Mouse (Mus musculus): ENCODE results near the gene Ascl4.
A peak's percentile ranks its signal among the peaks of the same experiment; 100 is the strongest.

Ascl4 gene

DNA sequence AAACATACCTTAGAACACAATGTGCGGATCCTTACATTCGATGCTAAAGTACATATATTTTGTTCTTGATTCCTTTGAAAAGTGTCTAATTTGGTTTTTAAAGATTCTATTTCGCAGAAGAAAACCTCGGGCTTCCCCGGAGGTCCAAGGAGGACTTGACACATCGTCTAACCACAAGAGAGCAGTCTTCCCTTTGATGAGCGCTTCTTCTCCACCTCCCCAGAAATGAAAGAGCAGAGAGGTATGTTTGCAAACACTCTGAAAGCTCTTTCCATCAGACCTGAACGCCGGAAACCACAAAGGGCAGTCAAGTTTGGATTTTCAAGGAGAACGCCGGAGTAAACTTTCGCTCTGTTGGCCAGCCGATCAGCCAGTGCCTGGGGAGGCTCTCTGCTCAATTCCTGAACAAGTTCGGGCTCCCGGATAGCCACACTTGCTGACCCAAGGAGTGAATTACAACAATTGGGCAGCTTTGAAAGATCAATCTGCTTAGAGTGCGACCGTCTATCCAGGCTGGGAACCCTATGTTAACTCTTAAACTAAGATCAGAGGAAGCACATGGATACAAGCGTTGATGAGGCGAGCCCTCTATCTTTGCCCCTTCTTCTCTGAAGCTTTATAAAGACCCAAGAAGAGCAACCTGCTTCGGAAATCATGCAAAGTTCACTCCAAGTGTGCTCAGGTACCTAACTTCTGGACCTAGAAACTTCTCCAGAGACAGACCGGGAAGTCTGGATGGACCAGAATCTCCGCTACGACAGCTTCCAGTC, at the start of gene Ascl4:
Gene Ascl4, plus strand, starts transcription at position 6 of the 770 bp plus-strand sequence.
- DNase-seq (ENCODE audit: low read depth): peak; percentile 68

DNA sequence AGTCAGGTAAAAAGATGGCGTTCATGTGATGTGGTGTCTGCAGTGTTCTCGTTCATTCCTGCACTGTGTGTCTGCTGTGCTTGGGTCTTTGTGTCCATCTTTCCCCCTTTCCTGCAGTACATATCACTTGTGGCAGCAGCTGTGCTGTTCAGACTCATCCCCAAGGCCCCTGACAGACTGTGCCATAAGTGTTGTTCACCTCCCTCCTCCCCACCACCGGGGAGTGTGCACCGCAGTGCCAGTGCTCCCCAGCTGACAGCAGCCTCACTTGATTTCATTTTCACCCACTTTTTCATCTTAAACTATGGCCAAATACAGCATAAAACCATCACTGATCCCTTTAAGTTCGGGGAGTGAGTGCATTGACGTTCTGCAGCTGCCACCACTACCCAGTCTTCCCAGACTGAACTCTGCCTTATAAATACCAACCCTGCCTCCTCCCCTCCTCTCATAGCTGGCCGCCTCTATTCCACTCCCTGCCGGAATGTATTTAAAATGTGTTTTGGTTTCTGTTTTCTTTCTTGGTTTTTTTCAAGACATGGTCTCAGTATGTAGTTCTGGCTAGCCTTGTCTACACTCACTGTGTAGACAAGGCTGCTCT, 47.5 kb upstream of the Ascl4 start:
- no peak for DNase-seq (ENCODE audit: low read depth)

DNA sequence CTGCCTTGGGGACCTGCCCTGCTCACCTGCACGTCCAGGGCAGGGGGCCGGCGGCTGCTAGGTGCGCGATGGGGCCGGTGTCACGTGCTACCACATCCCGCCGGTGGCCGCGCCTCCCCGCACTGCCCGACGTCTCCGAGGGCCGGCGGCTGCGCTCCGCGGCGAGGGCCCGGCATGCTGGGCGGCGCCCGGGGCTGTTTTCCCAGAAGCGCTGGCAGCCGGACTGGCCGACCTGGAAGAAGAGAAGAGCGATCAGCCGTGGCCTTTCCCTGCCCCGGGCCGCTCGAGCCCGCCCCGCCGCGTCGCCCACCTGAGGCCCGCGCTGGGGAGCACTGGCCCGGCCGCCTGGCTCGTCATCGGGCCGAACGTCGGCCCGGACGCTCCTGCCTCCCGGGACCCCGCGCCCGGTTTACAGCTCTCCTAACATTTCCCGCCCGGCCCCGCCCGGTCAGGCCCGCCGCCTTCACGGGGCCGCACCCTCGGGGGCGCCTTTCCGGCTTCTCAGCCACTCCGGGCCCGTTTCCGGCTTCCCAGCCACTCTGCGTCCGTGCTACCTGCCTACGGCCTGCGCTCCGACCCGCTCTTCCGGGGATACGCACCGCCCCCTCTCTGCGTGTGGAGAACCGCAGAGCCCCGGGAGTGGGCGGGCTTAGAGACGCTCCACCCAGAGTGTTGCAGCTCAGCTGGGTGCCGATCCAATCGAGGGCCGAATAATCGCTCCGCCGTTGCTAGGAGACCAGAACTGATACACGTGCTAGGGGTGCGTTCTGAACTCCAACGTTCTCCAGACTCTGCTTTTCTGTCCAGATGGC, 10.8 kb upstream of the Ascl4 start, which contains the start of gene Prdm4:
Gene Prdm4, minus strand, starts transcription at position 645 of the 812 bp plus-strand sequence.
- DNase-seq (ENCODE audit: low read depth): peak; percentile 99

DNA sequence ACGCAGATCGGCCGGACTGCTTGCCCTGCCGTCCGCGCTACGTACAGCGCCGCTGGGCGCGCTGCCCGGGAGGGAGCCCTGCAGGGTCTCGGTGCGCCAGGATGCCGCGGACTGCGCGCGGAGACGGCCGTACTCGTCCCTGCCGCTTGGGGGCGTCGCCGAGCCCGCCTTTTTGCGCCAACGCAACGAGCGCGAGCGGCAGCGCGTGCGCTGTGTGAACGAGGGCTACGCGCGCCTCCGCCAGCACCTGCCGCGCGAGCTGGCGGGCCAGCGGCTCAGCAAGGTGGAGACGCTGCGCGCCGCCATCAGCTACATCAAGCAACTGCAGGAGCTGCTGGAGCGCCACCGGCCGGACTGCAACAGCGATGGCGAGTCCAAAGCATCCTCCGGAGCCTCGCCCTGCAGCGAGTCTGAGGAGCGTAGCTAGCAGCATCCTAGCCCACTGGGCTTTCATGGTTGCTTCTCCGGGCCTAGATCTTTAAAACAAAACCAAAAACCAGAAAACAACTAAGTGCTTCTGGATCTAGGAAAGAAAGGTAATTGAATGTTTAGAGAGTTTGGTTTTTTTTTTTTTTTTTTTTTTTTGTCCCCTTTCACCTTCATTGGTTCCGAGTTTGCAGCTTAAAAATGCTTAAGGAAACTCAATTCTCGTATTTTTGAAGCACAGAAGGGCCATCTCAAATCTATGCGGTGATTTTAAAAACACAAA, 1.2 kb downstream of the Ascl4 start:
- DNase-seq (ENCODE audit: low read depth): peak; percentile 85

DNA sequence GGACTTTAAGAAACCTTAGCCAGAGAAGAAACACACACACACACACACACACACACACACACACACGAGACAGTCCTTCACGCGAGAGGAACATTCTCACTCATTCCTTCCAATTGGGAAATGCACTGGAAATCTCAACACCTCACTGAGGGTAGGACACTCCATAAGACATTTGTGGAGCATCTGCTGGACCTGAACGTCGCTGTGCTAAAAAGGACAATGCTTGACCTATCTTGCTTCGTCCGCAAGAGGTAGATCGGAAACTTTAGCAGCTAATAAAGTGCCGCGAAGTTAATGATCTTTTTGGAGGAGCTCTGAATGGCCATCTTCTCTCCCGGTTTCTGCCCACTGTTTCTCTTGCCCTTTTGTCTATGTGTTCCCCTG, 1.7 kb downstream of the Ascl4 start:
- DNase-seq (ENCODE audit: low read depth): no peak

DNA sequence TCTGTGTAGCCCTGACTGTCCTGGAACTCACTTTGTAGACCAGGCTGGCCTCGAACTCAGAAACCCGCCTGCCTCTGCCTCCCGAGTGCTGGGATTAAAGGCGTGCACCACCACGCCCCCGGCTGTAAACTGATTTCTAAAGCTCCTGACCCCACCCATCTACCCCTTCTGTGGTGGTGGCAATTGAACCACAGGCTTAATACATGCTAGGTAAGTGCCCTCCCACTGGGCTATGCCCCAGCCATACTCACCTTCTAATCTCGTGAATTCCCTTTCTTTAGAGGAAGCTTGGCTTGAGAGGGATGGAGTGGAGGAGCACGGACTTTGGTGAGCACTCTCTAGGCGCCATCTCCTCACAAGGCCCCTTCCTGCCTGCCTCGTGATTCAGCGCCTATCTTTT, 2.5 kb downstream of the Ascl4 start:
- DNase-seq (ENCODE audit: low read depth): no peak

DNA sequence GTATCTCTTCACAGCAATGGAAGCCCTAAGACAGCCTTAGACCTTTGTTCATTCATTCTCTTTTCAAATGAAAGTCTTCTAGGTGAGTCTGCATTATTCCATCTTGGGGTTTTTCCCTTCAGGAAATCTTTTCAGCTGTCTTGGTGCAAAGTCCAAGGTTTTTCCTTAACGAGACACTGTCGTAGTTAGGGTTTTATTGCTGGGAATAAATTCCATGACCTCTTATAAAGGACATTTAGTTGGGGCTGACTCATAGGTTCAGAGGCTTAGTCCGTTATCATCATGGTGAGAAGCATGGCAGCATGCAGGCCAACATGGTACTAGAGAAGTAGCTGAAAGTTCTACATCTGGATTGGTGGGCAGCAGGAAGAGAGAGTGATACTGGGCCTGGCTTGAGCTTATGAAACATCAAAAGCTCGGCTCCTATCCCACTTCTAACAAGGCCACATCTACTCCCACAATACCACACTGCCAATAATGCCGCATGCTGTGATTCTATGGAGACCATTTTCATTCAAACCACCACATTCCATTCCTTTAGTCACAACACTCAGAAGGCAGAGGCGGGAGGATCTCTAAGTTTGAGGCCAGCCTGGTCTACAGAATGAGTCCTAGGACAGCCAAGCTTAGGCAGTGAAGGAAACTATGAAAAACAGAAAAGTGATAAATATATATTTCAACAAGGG, 8.9 kb downstream of the Ascl4 start:
- DNase-seq (ENCODE audit: low read depth): no peak

DNA sequence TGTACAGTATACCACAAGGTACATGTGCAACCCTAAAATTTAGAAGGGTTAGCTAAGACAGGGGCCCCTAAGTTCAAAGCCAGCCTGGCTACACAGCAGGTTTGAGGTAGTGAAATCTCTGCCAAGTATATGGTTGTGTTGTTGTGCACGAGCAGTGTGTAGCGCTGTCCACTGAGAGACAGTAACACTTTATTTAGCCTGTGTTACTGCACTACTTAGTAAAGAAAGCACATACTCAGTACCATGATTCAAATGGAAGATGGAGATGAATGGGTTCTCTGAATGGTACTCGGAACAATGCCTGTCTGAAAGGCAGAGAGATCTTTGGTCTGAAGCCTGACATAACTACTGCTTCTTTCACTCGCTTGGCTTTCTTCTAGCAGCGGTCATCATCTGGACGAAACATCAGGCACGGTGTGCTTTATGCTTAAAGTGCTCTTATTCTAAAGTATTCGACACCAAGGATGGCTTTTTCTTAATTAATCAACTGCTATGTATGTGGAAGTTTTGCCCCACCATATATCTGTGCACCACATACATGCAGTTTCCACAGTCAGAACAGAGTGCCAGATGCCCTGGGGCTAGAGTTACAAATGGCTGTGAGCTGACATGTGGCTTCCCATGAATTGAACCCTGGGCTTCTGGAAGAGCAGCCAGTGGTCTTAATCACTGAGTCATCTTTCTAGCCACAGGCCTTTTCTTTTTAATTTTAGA, 21.2 kb downstream of the Ascl4 start:
- DNase-seq (ENCODE audit: low read depth): no peak

DNA sequence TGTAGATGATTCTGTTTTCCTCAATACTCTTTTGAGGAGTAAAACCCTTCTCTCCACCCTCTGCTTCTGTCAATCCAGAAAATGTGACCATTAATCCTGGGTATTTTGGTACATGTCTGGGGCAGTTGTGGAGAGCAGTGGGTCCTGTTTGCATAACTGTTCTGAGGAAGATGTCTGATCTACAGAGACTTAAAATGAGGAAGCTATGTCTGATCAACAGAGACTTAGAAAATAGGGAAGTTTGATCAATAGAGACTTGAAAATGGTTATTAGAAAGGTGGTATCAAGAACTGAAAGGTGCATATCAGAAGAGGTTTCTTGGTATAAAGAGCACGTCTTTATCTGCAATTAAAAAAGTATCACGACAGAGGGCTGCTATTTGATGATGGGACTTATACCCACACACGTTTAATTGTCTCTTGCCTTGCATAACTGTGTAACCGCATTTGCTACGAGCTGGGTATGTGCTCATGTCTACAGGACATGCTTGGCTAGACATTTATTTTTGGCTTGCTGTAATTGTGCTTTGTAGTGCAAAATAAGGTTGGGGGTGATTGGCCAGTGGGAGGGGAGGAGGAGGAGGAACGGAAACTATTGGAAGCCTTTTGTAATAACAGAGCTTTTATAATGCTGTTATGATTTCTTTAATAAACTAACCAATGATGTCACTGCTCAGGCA, 24.4 kb downstream of the Ascl4 start:
- DNase-seq (ENCODE audit: low read depth): no peak

DNA sequence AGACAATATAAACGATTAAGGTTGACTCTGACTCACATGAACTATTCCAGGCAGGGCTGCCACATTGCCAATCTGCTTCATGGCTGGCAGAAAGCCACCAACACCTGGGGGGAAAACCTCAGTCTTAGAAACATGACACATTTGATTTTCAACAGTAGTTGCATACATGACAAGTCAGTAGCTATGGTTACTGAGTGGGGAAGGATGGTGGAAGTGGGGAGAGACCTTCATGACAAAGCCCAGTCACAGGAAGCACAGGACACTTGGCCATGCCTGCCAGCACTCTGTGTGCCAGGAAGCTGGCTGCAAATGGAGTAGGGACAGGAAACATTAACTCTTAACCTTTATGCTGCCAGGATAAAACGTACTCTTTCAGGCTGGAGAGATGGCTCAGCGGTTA, 25.9 kb downstream of the Ascl4 start:
- DNase-seq (ENCODE audit: low read depth): no peak

DNA sequence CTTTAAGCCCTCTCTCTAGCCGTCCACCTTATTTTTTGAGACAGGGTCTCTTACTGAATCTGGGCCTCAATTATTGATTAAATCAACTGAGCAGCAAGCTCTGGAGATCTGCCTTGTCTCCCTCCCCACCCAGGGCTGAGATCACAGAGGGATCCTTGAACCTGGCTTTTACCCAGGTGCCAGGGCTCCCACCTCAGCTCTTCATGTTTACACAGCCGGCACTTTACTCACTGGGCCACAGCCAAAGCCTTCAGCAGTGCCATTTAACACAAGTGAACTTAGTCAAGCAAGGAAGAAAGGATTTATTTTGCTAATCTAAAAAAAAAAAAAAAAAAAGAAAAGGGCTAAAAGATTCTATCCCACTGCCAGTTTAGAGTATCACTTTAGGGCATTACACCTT, 26.9 kb downstream of the Ascl4 start:
- DNase-seq (ENCODE audit: low read depth): no peak

DNA sequence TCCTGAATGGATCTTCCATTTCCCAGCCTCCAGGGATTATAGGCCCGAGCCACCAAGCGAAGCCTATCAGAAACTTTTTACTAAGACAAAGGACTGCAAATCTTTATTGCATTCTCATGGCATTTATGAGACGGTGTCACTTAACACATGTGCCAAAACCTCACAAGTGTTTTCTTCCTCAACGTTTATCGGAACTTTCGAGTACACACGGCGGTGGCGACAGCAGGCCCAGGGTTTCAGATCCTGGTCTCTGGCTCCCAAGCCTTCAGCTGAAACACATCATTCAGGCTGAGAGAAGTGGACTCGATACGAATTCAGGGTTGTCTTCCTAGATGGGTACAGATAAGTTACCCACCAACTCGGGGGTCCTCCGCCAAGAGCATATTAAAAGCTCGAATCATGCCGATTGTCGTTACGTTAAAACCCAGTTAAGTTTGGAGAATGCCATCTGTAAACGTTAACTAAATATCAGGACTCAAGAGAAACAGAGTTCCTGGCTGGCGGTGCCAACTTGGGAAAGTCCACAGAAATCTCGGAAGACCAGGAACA, 29.5 kb downstream of the Ascl4 start:
- peak; percentile 33 for DNase-seq (ENCODE audit: low read depth)

DNA sequence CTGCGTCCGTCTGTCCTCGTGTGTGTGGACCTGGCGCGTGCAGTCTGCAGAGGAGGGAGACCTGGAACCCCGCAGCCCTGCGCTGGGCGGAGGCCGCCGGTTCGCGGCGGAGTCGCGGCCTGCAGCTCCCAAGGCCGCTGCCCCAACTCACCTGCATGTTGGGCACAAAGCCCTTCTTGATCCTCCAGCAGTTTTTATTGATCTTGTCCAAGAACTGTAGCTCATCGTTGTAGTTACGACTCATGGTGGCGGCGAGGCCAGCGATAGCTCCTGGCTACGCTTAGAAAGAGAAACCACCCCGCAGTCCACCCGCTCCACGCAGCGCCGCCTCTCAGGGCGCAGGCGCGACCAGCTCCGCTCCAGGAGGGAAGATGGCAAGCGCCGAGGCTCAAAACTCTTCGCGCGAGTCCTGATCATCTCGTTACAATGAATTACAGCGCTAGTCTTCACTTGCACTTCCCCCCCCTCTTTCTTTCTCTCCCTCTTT, 30.0 kb downstream of the Ascl4 start, which contains the start of gene Rtcb:
Gene Rtcb, minus strand, starts transcription at position 360 of the 487 bp plus-strand sequence.
- peak; percentile 97 for DNase-seq (ENCODE audit: low read depth)

DNA sequence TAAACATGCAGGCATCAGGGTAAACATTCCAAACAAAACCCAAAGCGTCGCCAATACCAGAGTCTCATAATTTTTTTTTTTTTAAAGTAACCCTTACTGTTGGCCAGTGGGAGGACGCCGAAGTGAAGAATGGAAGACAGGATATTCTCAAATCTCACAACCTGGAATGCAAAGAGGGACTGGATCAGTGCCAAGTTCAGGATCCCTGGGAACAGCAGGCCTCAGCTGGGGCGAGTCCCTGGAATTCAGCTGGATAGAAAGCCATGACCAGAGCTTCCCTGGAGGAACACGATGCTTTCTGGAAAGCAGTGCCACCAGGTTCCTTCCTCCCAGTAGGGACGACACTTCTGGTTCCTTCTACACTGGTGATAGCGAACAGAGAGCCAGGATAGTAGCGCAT, 35.4 kb downstream of the Ascl4 start:
- DNase-seq (ENCODE audit: low read depth): no peak

DNA sequence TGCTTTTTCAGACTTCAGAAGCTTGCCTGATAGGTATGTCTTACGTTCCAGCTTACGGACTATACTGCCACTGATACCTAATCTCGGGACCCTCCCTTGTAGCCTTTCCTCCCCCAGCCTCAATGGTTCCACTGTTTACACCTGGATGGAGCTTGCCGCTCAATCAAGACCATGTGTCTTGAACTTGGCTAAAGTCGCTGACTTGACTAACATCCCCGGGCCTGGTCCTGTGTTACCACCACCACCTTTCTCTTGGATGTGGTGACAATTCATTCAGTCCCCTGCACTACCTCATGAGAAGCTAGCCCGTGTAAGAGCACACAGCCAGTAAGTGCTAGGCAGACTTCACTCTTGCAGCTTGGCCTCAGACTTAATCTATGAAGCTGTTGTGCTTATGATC, 36.8 kb downstream of the Ascl4 start:
- DNase-seq (ENCODE audit: low read depth): no peak

DNA sequence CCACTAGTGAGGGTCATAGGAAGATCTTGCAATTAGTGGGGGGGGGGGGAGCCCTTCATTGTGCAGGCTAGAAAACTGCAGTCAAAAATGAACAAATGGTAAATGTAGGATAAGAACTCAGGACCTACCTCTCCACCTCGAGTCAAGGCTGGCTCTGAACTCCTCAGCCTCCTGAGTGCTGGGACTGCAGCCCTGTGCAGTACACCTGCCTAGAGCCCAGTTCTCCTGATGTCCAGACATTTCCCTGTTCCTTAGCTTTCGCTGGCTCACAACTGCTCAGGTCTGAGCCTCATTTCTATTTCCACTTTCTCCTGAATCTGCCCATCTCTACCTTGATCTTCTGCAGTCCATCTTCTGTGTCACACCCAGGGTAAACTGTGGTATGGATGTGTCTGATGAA, 39.0 kb downstream of the Ascl4 start:
- no peak for DNase-seq (ENCODE audit: low read depth)

DNA sequence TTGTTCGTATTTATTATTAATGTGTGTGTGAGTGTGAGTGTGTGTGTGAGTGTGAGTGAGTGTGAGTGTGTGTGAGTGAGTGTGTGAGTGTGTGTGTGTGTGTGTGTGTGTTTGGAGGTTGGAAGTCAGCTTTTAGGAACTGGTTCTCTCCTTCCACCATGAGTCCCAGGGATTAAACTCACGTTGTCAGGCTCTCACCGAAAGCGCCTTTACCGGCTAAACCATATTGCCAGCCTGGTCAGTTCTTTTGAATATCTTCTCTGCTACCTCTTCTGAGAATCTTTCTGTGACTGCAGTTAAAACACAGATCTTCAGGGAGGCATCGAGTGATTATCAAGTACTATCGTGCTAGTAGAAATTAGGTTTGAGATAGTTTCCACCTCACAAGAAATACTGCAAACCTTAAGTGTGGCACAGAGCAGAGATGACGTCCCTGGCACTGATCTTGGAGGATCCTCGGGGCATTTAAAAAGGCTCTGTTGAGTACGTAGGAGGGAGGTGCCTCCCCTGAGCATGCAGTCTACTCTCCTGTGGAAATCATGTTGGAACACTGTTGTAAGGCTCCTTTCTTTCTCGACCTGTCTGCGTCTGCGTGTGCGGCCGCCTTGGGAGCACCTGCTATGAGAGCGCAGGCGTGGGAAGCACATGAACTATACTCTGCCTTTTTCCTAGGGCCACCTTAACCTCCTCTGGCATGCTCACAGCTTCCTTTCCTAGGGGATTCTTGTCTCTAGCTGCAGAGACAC, 40.1 kb downstream of the Ascl4 start:
- DNase-seq (ENCODE audit: low read depth): no peak

DNA sequence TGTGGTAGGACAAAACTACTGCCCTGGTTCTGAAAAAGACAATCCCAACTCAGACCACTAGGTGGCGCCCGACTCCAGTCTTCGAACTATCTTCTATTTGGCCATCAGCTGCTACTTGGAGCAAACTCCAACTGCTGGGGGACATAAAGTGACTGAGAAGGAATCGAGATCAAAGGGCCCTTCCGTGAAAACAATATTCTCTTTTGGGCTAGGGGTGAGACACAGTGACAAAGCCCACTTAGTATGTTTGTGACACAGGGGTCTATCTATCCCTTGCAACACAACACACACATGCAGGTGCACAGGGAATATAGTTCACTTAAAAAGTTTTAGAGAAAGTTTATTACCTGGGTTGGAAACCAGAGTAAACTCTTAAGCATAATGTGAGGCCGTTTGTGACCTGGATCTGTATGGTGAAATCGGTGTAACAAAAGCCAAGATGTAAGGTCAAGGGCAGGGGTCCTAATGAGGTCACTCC, 40.7 kb downstream of the Ascl4 start:
- peak; percentile 76 for DNase-seq (ENCODE audit: low read depth)

DNA sequence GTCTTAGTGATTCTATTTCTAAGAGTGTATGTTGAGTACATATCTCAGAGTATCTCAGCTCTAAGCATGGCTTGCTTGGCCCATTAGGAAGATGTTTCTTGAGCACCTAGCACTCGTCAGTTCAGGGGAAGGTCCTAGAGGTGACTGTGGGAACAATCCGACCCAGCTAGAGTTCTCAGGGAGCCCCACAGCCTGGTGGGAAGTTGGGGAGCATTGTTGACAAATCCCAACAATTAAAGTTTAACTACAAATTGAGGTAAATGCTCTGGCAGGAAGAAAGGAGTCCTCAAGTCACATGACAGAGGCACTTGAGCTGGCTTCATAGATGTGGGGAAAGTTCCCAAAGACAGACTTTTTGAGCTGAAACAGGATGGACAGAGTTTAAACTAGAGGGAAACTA, 41.2 kb downstream of the Ascl4 start:
- DNase-seq (ENCODE audit: low read depth): no peak
